Mouse (Mus musculus) intestine, embryonic 15.5 days (tissue): Measurements from ENCODE around the gene Rhoj. TPM values are rescaled to one million over a fixed set of nuclear protein-coding genes. Genes with fewer than 3 reads are reported as not detected.
A peak's percentile ranks its signal among the peaks of the same experiment; 100 is the strongest.

ENCODE experiments used
- ATAC-seq: fragments of 200-750 bp; cut with Nextera tagmentation; 2 replicates; pipeline ENCODE4 v1.8.0; 2017; ENCODE audit warnings: moderate TSS enrichment, moderate library complexity
- H3K27ac ChIP-seq: fragments of 300-500 bp; sonication (generic); 2 replicates; pipeline ENCODE4 v1.5.1; 2015; ENCODE audit warnings: mild to moderate bottlenecking, inconsistent platforms
- H3K27me3 ChIP-seq: fragments of 300-500 bp; sonication (generic); replicated peaks from 2 replicates; pipeline ENCODE4 v1.6.1; 2015; ENCODE audit warnings: inconsistent platforms
- H3K36me3 ChIP-seq: fragments of 300-500 bp; sonication (generic); 2 replicates; pipeline ENCODE4 v1.6.1; 2015; ENCODE audit warnings: inconsistent platforms
- H3K4me1 ChIP-seq: fragments of 300-500 bp; sonication (generic); replicated peaks from 2 replicates; pipeline ENCODE4 v1.6.1; 2015; ENCODE audit warnings: inconsistent platforms
- H3K4me2 ChIP-seq: fragments of 300-500 bp; sonication (generic); replicated peaks from 2 replicates; pipeline ENCODE4 v1.6.1; 2015; ENCODE audit warnings: mild to moderate bottlenecking, inconsistent platforms
- H3K4me3 ChIP-seq: fragments of 300-500 bp; sonication (generic); replicated peaks from 2 replicates; pipeline ENCODE4 v1.5.1; 2015; ENCODE audit warnings: inconsistent platforms
- H3K9ac ChIP-seq: fragments of 300-500 bp; sonication (generic); 2 replicates; pipeline ENCODE4 v1.6.1; 2015; ENCODE audit warnings: inconsistent platforms
- H3K9me3 ChIP-seq: fragments of 300-500 bp; sonication (generic); 2 replicates; pipeline ENCODE4 v1.6.1; 2016; ENCODE audit warnings: inconsistent platforms
- WGBS: fragments of 180-500 bp; shearing (Covaris S2); methylation state at CpG from one replicate; pipeline ENCODE4 v1.1.7; 2015; 5-methylcytosine and 5-hydroxymethylcytosine counted together
- polyA plus RNA-seq: library from polyadenylated mRNA; unstranded; fragments of >200 nt; fragmentation: Nextera tagmentation; extraction: Ambion mirVana; gene quantifications from 2 replicates; pipeline ENCODE4 v1.2.1, GENCODE M21; 2015

Gene Rhoj
- polyA plus RNA-seq, 1 experiment from 2014 or later: 37.7 TPM

DNA sequence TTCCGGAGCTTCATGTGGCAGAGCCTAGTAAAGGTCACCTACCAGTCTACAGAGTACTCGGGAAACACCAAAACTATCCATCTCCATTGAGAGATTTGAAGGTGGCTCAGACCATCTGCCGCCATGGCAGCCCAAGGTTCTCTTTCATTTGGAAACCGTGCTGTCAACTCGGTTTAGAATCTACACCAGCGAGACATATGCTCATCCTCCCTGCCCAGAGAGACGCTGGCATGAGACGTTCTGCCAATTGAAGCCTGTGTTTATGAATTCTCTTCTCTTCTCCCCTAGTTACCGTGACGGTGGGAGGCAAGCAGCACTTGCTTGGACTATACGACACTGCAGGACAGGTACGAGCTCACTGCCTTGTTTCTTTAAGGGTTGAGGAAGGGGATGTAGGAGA lies 66.9 kb downstream of the Rhoj start:
- Histone ChIP-seq H3K4me2 (no peak overlapping the region), H3K9me3 (no peaks in the 10 kb centered on the region), H3K27me3 (no peaks in the 10 kb centered on the region), H3K4me3 (no peak overlapping the region), H3K36me3 (no peaks in the 10 kb centered on the region), H3K27ac (no peak overlapping the region), H3K4me1 (no peaks in the 10 kb centered on the region), H3K9ac (no peak overlapping the region)
- no peak for ATAC-seq
- 88% methylated on average over 12 of the region's 12 CpGs for WGBS

DNA sequence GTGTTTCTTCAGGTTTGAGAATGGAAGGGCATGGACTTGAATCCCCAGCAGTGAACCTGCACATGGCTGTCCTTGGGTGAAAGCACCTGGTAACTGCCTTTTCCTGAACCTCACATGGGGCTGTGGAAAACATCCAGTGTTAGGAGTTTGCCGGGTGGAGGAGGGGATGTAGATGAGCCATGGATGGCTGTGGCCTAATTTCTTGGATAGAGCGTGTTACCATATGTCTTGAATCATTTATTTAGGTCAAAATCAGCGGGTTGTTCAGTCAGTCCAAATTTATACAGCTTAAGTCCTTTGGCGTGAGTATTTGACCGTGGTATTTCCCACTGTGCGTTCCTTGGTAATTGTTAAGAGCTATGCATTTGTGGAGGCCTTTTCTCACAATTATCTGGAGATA lies 68.0 kb downstream of the Rhoj start:
- H3K4me3 ChIP-seq: no peak overlapping the region
- 86% methylated on average over 6 of the region's 6 CpGs for WGBS
- no peaks in the 10 kb centered on the region for H3K27me3 ChIP-seq
- no peak overlapping the region for H3K27ac ChIP-seq
- no peak overlapping the region for H3K9ac ChIP-seq
- no peaks in the 10 kb centered on the region for H3K4me1 ChIP-seq
- H3K36me3 ChIP-seq: no peaks in the 10 kb centered on the region
- ATAC-seq: no peak
- no peaks in the 10 kb centered on the region for H3K9me3 ChIP-seq
- H3K4me2 ChIP-seq: no peak overlapping the region

DNA sequence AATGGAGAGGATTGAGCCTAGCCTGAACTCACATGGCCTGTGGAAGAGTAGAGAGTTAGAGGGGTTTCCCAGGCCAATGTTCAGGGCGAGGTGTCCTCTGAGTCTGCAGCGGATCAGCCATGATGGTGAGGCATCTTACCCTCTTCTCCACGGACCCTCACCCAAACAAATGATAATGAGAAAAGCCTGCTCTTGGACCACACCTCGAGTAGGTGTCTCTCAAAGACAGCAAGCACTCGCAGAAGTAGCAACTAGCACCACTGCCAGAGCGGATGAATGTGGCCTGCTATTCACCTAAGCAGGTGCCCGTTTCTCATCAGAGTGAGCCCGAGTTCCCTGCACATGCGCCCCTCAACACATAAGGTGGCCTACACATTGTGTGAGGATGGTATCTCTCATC lies 78.6 kb downstream of the Rhoj start:
- Histone ChIP-seq H3K4me2 (no peak overlapping the region), H3K4me3 (no peak overlapping the region), H3K9me3 (no peaks in the 10 kb centered on the region), H3K27ac (no peak overlapping the region), H3K27me3 (no peaks in the 10 kb centered on the region), H3K4me1 (no peaks in the 10 kb centered on the region), H3K9ac (no peak overlapping the region), H3K36me3 (no peaks in the 10 kb centered on the region)
- WGBS: 87% methylated on average over 9 of the region's 9 CpGs
- ATAC-seq: no peak

DNA sequence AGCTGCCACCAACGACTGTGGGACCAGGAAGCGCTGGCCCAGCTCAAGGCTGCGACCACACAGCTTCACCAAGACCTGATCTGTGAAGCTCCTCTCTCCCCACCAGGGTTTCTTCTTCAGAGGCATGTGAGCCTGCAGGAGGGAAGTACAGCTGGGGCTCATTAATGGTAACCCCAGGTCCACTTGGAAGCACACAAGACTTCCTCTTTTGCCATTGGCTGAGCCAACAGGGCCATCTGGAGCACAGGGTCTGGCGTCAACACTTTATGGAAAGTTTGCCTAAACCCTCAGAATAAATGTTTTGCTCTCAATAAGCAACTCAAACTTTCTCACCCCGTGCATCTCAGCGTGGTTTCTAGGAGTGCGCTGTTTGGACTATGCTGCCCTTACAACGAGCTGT lies 79.0 kb downstream of the Rhoj start:
- Histone ChIP-seq H3K36me3 (no peaks in the 10 kb centered on the region), H3K4me1 (no peaks in the 10 kb centered on the region), H3K27me3 (no peaks in the 10 kb centered on the region), H3K27ac (no peak overlapping the region), H3K9me3 (no peaks in the 10 kb centered on the region), H3K4me2 (no peak overlapping the region), H3K4me3 (no peak overlapping the region), H3K9ac (no peak overlapping the region)
- 84% methylated on average over 8 of the region's 8 CpGs for WGBS
- no peak for ATAC-seq

DNA sequence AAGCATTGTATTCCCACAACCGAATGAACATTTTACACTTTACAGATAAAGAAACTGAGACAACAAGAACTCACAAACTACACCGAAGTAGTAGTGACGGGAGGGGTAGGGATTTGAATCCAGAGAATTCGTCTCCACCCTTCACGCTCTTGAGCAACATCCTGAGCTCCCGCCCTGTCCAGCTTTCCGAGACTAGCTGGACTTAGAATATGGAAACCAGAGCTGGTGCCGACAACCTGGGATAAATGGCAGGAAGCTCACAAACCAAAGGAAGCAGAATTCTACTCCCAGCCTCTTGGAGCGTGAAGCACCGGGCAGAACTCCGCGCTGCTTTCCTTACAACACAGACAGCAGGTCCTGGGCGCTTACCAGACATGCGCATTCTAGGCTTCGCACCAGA lies 79.7 kb downstream of the Rhoj start:
- H3K27ac ChIP-seq: no peak overlapping the region
- ATAC-seq: no peak
- H3K4me3 ChIP-seq: no peak overlapping the region
- H3K4me2 ChIP-seq: no peak overlapping the region
- no peaks in the 10 kb centered on the region for H3K4me1 ChIP-seq
- no peak overlapping the region for H3K9ac ChIP-seq
- WGBS: 86% methylated on average over 15 of the region's 15 CpGs
- no peaks in the 10 kb centered on the region for H3K9me3 ChIP-seq
- H3K27me3 ChIP-seq: no peaks in the 10 kb centered on the region
- H3K36me3 ChIP-seq: no peaks in the 10 kb centered on the region

DNA sequence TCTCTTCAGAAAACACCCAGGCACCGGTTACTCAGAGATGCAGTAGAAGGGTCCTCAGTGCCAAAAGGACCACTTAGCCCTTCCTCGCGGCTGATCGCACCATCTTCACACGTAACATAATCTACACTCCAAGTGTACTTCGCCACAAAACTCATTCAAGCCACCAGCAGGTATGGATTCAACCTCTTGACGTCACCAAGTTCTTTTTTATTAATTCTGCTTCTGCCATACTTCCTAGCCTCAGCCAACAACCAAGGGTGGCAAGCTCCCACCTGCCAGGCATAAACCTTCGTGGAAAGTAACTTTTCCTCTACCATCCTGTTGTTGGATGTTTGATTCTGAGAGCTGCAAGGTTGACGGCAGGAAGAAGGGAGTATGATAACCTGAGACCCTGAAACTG lies 80.4 kb downstream of the Rhoj start:
- no peak overlapping the region for H3K4me3 ChIP-seq
- WGBS: 92% methylated on average over 9 of the region's 9 CpGs
- no peak overlapping the region for H3K4me2 ChIP-seq
- H3K9ac ChIP-seq: no peak overlapping the region
- H3K27ac ChIP-seq: no peak overlapping the region
- no peaks in the 10 kb centered on the region for H3K27me3 ChIP-seq
- no peaks in the 10 kb centered on the region for H3K4me1 ChIP-seq
- H3K9me3 ChIP-seq: no peaks in the 10 kb centered on the region
- no peaks in the 10 kb centered on the region for H3K36me3 ChIP-seq
- no peak for ATAC-seq

DNA sequence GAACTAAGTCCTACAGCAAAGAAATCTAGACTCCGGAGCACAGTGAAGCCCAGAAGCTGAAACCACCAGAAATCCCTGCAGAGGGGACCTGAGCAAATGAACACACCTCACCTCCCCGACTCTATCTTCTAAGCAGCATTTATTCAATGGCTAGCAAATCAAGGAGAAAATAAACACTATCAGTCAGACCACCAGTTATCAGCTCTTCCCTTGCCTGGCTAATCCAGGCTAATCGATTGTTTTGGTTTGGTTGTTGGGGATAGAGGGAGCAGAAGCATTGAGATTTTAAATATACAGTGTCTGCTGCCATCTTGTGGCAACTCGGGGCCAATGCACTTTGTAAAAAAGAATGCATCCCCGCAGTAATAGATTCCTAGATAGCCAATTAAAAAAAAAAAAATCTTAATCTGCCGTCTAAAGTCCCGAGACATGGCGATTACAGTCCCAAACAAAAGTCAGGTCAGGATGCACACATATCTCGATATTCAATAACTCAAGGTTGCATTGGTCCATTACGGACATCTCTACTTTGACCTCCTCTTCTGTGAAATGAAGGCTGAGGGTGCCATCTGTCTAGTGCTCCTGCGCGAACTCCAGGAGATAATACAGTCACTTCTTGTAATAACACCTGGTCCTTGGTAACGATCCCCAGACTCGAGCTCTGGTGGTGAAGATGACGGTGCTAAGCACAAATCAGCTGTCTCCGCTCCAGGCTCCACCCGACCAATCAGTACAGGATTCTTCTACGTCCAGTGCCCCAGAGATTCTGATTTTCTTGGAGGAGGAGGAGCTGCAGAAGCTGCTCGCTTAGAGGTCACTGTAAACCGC lies 81.4 kb downstream of the Rhoj start:
- no peaks in the 10 kb centered on the region for H3K27me3 ChIP-seq
- H3K9ac ChIP-seq: no peak overlapping the region
- H3K4me3 ChIP-seq: no peak overlapping the region
- ATAC-seq: no peak
- H3K9me3 ChIP-seq: no peaks in the 10 kb centered on the region
- no peaks in the 10 kb centered on the region for H3K36me3 ChIP-seq
- WGBS: 39% methylated on average over 20 of the region's 20 CpGs
- no peak overlapping the region for H3K27ac ChIP-seq
- H3K4me2 ChIP-seq: no peak overlapping the region
- H3K4me1 ChIP-seq: no peaks in the 10 kb centered on the region

DNA sequence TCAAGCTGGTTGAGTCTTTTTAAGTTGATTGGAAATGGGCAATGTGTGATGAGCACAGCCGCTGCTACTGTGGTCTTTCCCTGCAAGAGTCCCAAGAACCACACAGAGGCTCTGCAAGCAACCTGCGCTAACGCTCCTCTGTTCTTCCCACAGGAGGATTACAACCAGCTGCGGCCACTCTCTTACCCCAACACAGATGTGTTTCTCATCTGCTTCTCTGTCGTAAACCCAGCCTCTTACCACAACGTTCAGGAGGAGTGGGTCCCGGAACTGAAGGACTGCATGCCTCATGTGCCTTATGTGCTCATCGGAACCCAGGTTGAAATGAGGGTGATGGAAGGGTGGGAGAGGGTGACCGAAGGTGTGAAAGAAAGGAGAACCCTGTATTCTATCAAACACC lies 83.4 kb downstream of the Rhoj start:
- no peak overlapping the region for H3K4me3 ChIP-seq
- H3K4me2 ChIP-seq: no peak overlapping the region
- no peak overlapping the region for H3K9ac ChIP-seq
- ATAC-seq: no peak
- WGBS: 80% methylated on average over 9 of the region's 9 CpGs
- H3K27ac ChIP-seq: no peak overlapping the region
- no peaks in the 10 kb centered on the region for H3K36me3 ChIP-seq
- H3K27me3 ChIP-seq: no peaks in the 10 kb centered on the region
- H3K4me1 ChIP-seq: no peaks in the 10 kb centered on the region
- no peaks in the 10 kb centered on the region for H3K9me3 ChIP-seq

DNA sequence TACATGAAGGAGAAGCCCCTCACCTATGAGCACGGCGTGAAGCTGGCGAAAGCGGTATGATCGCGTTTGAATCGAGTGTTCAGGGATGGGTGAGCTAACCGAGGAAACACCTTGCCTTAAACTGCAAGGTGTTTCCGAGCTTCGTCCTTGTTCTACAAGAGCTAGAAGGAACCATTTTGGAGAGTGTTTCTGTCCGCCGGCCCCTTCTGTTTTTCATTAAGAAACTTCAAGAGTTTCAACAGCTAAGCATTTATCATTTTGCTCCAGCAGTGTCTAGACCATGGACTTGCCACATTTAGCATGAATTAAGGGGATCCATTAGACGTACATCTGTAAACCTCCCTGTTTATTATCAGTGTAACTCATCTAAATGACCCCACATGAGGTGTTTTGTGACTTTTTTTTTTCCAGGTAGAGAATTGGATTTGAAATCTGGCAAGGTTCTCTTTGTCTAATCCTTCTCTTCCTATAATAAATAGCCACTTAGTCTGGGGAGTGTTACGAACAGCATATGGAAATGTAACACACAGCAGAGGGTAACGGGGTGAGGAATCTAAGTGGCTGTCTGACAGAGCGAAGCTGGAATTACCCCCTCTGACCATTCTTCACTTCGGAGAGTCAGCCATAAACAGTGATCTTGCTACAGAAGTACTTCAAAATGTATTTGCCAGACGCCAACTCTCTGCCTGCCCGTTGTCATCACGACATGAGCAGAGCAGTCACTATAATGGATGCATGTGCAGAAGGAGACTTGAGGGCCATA lies 86.1 kb downstream of the Rhoj start:
- no peaks in the 10 kb centered on the region for H3K27me3 ChIP-seq
- H3K9ac ChIP-seq: no peak overlapping the region
- H3K4me2 ChIP-seq: no peak overlapping the region
- WGBS: 66% methylated on average over 20 of the region's 20 CpGs
- no peak overlapping the region for H3K27ac ChIP-seq
- no peaks in the 10 kb centered on the region for H3K4me1 ChIP-seq
- H3K4me3 ChIP-seq: no peak overlapping the region
- no peak for ATAC-seq
- H3K9me3 ChIP-seq: no peaks in the 10 kb centered on the region
- no peaks in the 10 kb centered on the region for H3K36me3 ChIP-seq

DNA sequence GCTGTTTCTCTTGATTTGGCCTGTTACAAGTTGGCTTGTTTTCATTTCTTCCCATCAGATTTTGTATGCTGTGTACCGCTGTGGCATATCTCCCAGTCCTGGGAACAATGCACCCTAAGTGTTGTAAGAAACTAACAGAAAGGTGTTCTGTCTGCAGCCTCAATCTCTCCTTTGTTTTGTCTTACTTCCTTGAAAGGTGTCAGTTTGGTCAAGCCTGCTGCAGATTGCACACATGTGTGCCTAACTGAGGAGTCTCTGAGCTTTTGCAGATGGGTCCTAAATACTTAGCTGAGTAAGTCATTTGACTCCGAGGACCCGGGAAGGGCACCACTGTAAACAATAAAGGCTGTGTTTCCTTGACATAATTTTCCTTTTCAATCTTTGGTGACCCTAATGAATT lies 88.5 kb downstream of the Rhoj start:
- ATAC-seq: no peak
- WGBS: 46% methylated on average over 3 of the region's 3 CpGs

DNA sequence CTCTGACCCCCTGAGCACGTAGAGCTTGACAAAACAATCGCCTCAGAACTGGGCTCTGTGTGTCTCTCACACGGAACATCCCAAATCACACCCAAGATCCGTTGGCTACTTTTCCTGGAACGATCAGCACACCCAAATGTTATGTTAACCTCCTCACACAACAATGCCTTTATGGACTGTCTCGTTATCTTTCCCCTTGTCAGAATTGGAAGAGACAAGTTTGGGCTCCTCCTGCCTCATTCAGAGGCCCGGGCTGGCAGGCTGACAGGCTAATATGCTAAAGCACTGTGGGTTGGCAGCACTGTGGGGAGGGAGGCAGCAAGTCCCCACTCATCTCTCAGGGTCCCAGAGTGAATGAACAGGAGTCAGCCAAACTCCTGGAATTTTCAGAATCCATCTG lies 89.0 kb downstream of the Rhoj start:
- WGBS: 50% methylated on average over 7 of the region's 7 CpGs
- H3K9me3 ChIP-seq: no peaks in the 10 kb centered on the region
- peaks cover 3% of the 10 kb centered on the region; the same call in 1 of the 2 replicates for H3K36me3 ChIP-seq
- H3K9ac ChIP-seq: no peak overlapping the region
- no peak overlapping the region for H3K27ac ChIP-seq
- no peak for ATAC-seq
- no peaks in the 10 kb centered on the region for H3K27me3 ChIP-seq
- no peaks in the 10 kb centered on the region for H3K4me1 ChIP-seq
- H3K4me3 ChIP-seq: no peak overlapping the region
- no peak overlapping the region for H3K4me2 ChIP-seq

More for the DNA sequence above, 88.5 kb downstream of the Rhoj start:
- Histone ChIP-seq H3K9ac (no peak overlapping the region), H3K27me3 (no peaks in the 10 kb centered on the region), H3K4me2 (no peak overlapping the region), H3K27ac (no peak overlapping the region), H3K36me3 (peaks cover 3% of the 10 kb centered on the region; the same call in 1 of the 2 replicates), H3K9me3 (no peaks in the 10 kb centered on the region), H3K4me3 (no peak overlapping the region), H3K4me1 (no peaks in the 10 kb centered on the region)

DNA sequence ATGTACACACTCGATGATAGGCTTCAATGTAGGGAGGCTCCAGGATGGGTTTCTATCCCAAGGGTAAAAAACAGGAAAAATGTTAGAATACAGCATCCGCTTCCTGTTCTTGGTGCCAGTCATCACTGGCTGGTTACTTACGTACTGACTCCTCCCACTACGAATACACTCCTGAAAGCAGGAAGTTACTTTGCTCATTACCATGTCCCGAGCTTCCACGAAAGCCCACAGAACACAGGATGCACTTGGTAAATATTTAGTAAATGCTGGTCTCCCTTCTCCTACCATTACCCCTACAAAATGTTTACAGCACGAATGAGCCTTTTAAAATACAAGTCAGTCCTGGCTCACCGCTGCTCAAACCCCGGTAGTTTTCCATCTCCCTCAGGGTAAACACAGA lies 104.8 kb downstream of the Rhoj start:
- H3K27ac ChIP-seq: no peak overlapping the region
- whole genome bisulfite sequencing: 57% methylated on average over 9 of the region's 9 CpGs
- H3K9ac ChIP-seq: no peak overlapping the region
- H3K4me3 ChIP-seq: no peak overlapping the region
- ATAC-seq: no peak
- no peaks in the 10 kb centered on the region for H3K27me3 ChIP-seq
- no peaks in the 10 kb centered on the region for H3K4me1 ChIP-seq
- no peaks in the 10 kb centered on the region for H3K9me3 ChIP-seq
- no peaks in the 10 kb centered on the region for H3K36me3 ChIP-seq
- H3K4me2 ChIP-seq: 0 out of 2 replicates have a peak overlapping the region, but pooled peaks have one; percentile 28

DNA sequence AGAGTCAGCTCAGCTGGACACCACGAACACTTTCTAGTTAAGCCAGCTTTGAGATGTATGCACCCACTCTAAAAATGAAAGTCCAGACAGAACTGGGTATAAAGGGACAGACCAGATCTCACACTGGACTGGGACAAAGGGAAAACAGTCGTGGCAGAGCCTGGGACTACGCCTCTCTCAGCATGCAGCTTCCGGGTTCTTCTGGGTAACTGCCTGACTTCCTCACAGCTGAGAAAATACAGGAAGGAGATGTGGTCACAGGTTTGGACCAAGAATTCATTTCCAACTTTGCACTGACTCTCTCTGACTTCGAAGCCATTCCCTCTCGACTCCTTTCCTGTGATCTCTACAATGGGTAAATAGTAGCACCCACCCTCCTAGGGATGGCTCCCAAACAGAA lies 106.9 kb downstream of the Rhoj start:
- no peak overlapping the region for H3K27ac ChIP-seq
- no peaks in the 10 kb centered on the region for H3K4me1 ChIP-seq
- ATAC-seq: no peak
- H3K36me3 ChIP-seq: no peaks in the 10 kb centered on the region
- H3K4me2 ChIP-seq: no peak overlapping the region
- H3K27me3 ChIP-seq: no peaks in the 10 kb centered on the region
- no peak overlapping the region for H3K4me3 ChIP-seq
- H3K9me3 ChIP-seq: no peaks in the 10 kb centered on the region
- WGBS: 79% methylated on average over 6 of the region's 6 CpGs
- no peak overlapping the region for H3K9ac ChIP-seq
